Mouse (Mus musculus): ENCODE measurements at regions not wholly inside any gene's neighbourhood (a gene's known extent, or its start where the extent isn't known, plus 50 kb on each side); places are given as distances from the start of the nearest gene placed in this dataset.

DNA sequence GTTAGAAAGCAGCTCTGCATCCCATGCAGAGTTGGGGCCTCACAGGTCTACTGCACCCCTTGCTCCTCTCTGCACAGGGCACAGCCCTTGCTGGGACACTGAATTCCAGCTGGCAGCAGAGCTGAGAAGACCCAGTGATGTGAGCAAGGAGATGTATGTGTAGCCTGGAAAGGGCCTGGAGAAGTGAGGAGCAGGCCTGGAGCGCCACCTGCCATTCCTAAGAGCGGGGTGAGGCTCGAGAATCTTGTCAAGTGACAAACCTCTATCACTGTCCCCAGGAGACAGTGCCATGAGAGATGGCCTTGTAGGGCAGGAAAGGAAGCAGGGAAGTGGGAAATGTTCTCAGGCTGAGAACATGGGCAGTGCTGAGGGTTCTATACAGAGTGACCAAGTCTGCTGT is 59.6 kb upstream of the Lgalsl start:
- no peak for TF ChIP-seq ZC3H11A (IDR thresholded peaks at IDR 0.05; ENCODE audit: low read depth, low read length)
- TF ChIP-seq SIN3A (IDR thresholded peaks at IDR 0.05; ENCODE audit: low read length) = no peak
- no peak for TF ChIP-seq GATA1 (IDR thresholded peaks at IDR 0.05; ENCODE audit: low read depth, low read length)
- no peak for TF ChIP-seq EP300 (IDR thresholded peaks at IDR 0.05; ENCODE audit: low read depth in 1 of 2, low read length in 2 of 2)
- TF ChIP-seq CTCF (IDR thresholded peaks at IDR 0.05 in 2 of 3, conservative IDR thresholded peaks at IDR 0.05 in 1 of 3; ENCODE audit: control insufficient read depth in 1 of 3, insufficient read depth in 1 of 3, low read depth in 2 of 3, low read length in 3 of 3, poor library complexity in 1 of 3, severe bottlenecking in 1 of 3) = no peak
- TF ChIP-seq HCFC1 (IDR thresholded peaks at IDR 0.05; ENCODE audit: low read depth, low read length) = no peak
- TF ChIP-seq USF1 (IDR thresholded peaks at IDR 0.05; ENCODE audit: low read depth, low read length) = no peak
- no peak for TF ChIP-seq UBTF (IDR thresholded peaks at IDR 0.05; ENCODE audit: borderline replicate concordance, insufficient read depth, low read depth, low read length)
